Mouse (Mus musculus) liver, adult 2 months (tissue): ENCODE results near the gene Mib2.

ENCODE experiments used
- CTCF ChIP-seq: fragments of 200-500 bp; IDR thresholded peaks from 2 replicates; pipeline ENCODE4 v1.5.1; 2011; ENCODE audit warnings: low read depth, low read length, control low read depth
- POLR2A ChIP-seq: fragments of 200-500 bp; IDR thresholded peaks from 2 replicates; pipeline ENCODE4 v1.6.1; 2011; ENCODE audit warnings: low read length, control low read depth; ENCODE audit not compliant: insufficient read depth; ENCODE audit errors: extremely low read depth

DNA sequence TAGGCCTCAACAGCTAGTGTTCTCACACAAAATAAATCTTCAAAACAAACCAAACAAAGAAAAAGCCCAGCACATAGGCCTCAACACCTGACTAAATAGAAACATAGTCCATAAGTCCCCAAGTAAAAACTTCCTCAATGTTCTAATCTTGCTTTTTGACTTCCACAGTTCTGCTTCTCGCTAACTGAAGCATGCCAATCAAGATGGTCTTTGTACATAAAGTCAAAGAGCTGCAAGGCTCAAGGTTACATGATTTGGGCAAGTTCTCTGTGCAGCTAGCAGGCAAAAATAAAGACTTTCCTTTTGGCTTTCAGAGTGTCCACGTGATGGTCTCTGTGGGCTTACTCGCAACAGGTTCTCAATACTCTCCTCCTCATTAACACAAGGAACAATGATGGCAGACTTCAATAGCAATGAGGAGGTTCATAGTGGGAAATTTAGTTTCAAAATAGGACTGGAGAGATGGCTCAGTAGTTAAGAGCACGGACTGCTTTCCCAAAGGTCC is 34.5 kb upstream of the Mib2 start:
- TF ChIP-seq CTCF (no peak), POLR2A (no peak)
